Mouse (Mus musculus) CH12.LX (cell line): Measurements from ENCODE around the gene Npat.

ENCODE experiments used
- BHLHE40 ChIP-seq: IDR thresholded peaks from 2 replicates; pipeline ENCODE4 v1.6.1; 2011; ENCODE audit warnings: mild to moderate bottlenecking, low read depth, low read length, improper control_type of control experiment
- CHD2 ChIP-seq: IDR thresholded peaks from 2 replicates; pipeline ENCODE4 v1.6.1; 2011; ENCODE audit warnings: low read length, improper control_type of control experiment
- CTCF ChIP-seq, 2 experiments: IDR thresholded peaks in 1 of 2; conservative IDR thresholded peaks in 1 of 2; 2 replicates each; pipeline ENCODE4 v1.5.1; 2011 to 2012; ENCODE audit warnings: low read depth in 2 of 2, low read length in 2 of 2, improper control_type of control experiment in 1 of 2, inconsistent platforms in 1 of 2, mild to moderate bottlenecking in 1 of 2, moderate library complexity in 1 of 2
- EP300 ChIP-seq: IDR thresholded peaks from 2 replicates; pipeline ENCODE4 v1.6.1; 2011; ENCODE audit warnings: low read length, improper control_type of control experiment
- NRF1 ChIP-seq: IDR thresholded peaks from 2 replicates; pipeline ENCODE4 v1.6.1; 2014; ENCODE audit warnings: low read depth, mild to moderate bottlenecking, inconsistent platforms, low read length, improper control_type of control experiment, moderate library complexity
- POLR2A ChIP-seq: IDR thresholded peaks from 2 replicates; pipeline ENCODE4 v1.6.1; 2011; ENCODE audit warnings: low read depth, mild to moderate bottlenecking, improper control_type of control experiment, low read length
- TBP ChIP-seq: conservative IDR thresholded peaks from 2 replicates; pipeline ENCODE4 v1.6.1; 2011; ENCODE audit warnings: low read depth, low read length, improper control_type of control experiment
- USF1 ChIP-seq: IDR thresholded peaks from 2 replicates; pipeline ENCODE4 v1.6.1; 2014; ENCODE audit warnings: low read depth, mild to moderate bottlenecking, inconsistent platforms, low read length, improper control_type of control experiment

- no peak for TF ChIP-seq USF1
- TF ChIP-seq NRF1: no peak
- TF ChIP-seq CTCF (conservative IDR thresholded peaks at IDR 0.05 in 1 of 2, IDR thresholded peaks at IDR 0.05 in 1 of 2; ENCODE audit: low read depth in 2 of 2, low read length in 2 of 2): no peak
- TF ChIP-seq BHLHE40: no peak
- no peak for TF ChIP-seq TBP
- TF ChIP-seq POLR2A: no peak
- no peak for TF ChIP-seq EP300
- no peak for TF ChIP-seq CHD2
Measured at GRCm38 (mm10) chr9:53603849-53604248, 67.0 kb downstream of the Npat start.
